Mouse (Mus musculus) left cerebral cortex, postnatal 14 days (tissue): Measurements from ENCODE around the gene Sec61a1. TPM values are rescaled to one million over a fixed set of nuclear protein-coding genes. Genes with fewer than 3 reads are reported as not detected.

ENCODE experiments used
- DNase-seq, 2 experiments: peaks; one replicate each; pipeline ENCODE4 v3.0.0; 2021 to 2022; ENCODE audit warnings: low spot score in 2 of 2, mixed read lengths in 1 of 2
- intact Hi-C: fragments of 180-260 bp; cut with DNase I; formaldehyde crosslinking; loops from one replicate; pipeline ENCODE4 v1.15.1; 2025
- total RNA-seq, 2 experiments: library from RNA; stranded (reverse); gene quantifications; 2 replicates each; pipeline ENCODE4 v1.2.3; 2021

The Sec61a1 gene
- total RNA-seq, 2 experiments from 2014 or later, result 103 to 112 TPM

- DNase-seq, result no peak
- intact Hi-C loops, result loop anchor here (10.0 kb wide), 2 partner anchors 298 to 358 kb away; no protein-coding TSS in a partner anchor
Measured at GRCm38 (mm10) chr6:88483111-88483510, 35.6 kb downstream of the Sec61a1 start.

DNA sequence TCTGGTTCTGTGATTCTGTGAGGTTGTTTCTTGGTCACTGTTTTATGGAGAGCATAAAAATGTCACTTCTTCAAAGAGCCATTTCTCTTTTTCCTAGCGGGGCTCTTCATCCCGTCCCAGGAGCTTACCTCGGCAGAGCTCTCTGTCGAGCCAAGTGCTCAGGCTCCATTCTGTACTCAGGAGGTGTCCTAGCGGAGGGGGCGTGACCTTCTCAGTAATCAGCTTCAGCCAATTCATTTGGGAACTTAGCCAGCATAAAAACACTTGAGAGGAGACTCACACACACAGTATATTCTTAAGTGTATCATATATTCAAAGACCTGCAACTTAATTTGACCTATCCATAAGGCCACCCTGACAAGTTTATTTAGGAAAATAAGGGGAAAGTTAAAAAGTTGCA lies 38.3 kb downstream of the Sec61a1 start:
- intact Hi-C loops, result loop anchor here (10.0 kb wide), 2 partner anchors 296 to 356 kb away; no protein-coding TSS in a partner anchor
- DNase-seq, result no peak

GRCm38 (mm10) chr6:88469878-88470277 lies 48.8 kb downstream of the Sec61a1 start:
- intact Hi-C loops, result no loop called here
- no peak for DNase-seq

GRCm38 (mm10) chr6:88465181-88465920 lies 53.4 kb downstream of the Sec61a1 start, which contains the start of gene Ruvbl1:
Ruvbl1 (plus strand) TSS chr6:88465409.
- intact Hi-C loops, result loop anchor here (2.0 kb wide), 1 partner anchor 19 kb away; the partner anchor contains the start of gene Eefsec
- peak; percentile 92 to 97 for DNase-seq

DNA sequence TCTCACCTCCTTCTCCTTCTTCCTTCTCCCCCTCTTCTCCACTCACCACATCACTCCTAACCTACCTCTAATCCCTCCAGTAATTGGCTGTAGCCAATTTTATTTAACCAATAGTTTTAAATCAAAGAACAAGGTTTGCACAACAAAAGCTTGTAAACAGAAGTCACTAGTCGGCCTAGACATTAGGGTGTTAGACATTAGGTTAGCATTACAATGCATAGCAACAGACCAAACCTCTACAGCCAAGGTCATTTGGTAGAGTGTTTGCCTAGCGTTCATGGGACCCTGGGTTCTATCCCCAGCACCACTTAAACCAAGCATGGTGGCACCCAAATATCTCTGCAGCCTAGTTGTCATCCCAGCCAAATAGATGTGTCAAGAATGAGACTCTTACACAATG lies 64.2 kb downstream of the Sec61a1 start:
- intact Hi-C loops, result no loop called here
- no peak for DNase-seq

Other genes with a start within 250 kb of the Sec61a1 start
- 10 to 100 TPM; 19.4 to 20.8 TPM for gene Eefsec, start 72.4 kb downstream of the Sec61a1 start, total RNA-seq
- 10 to 100 TPM; 36.2 to 37.1 TPM for gene Ruvbl1, start 53.5 kb downstream of the Sec61a1 start, total RNA-seq
- under 1 TPM in 1 of 2 experiments, not detected in 1; 0.22 TPM for gene Kbtbd12, start 119.0 kb upstream of the Sec61a1 start, total RNA-seq
- gene Mgll, start 205.5 kb upstream of the Sec61a1 start, total RNA-seq, result 100 to 1,000 TPM; 152 to 153 TPM